Mouse (Mus musculus) stomach, postnatal 0 days (tissue): Measurements from ENCODE around the gene Wdsub1.

Source experiments
- CTCF ChIP-seq: IDR thresholded peaks from 2 replicates; pipeline ENCODE4 v1.5.1; 2016; ENCODE audit warnings: antibody characterized with exemption, low read depth, mild to moderate bottlenecking, moderate library complexity
- EP300 ChIP-seq: optimal IDR thresholded peaks from 2 replicates; pipeline ENCODE3; 2016; ENCODE audit warnings: antibody characterized with exemption

GRCm38 (mm10) chr2:59811247-59811646, 71.1 kb downstream of the Wdsub1 start:
- TF ChIP-seq EP300 (no peak), CTCF (no peak)
